Mouse (Mus musculus) bone marrow macrophage, adult 2 months (primary cell): ENCODE measurements at regions not wholly inside any gene's neighbourhood (a gene's known extent, or its start where the extent isn't known, plus 50 kb on each side); places are given as distances from the start of the nearest gene placed in this dataset.

ENCODE experiments used
- CTCF ChIP-seq: IDR thresholded peaks from 2 replicates; pipeline ENCODE4 v1.5.1; 2012; ENCODE audit warnings: low read depth, mild to moderate bottlenecking, low read length, moderate library complexity
- POLR2A ChIP-seq: IDR thresholded peaks from 2 replicates; pipeline ENCODE4 v1.6.1; 2012; ENCODE audit warnings: mild to moderate bottlenecking, low read depth, low read length, borderline replicate concordance

DNA sequence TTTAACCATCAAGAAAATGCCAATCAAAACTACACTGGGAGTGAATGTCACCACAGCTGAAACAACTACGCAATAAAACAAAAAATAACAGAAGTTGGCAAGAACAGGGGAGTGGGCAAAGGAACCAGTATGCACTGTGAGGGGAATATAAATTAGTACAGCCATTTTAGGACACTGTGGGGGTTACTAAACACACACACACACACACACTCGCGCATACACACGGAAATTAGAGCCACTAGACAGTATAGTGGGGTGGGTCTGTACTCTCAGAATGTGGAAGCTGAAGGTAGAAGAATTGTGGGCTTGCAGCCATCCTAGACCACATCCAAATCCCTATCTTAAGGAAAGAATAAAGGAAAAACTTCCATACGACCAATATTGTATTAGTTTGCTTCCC is 87.4 kb downstream of the Erv3 start:
- TF ChIP-seq CTCF: no peak
- no peak for TF ChIP-seq POLR2A
